In genomic region chr7:109804355-109804754, GRCm38 (mm10) we compare ENCODE assay signal across 12 mouse cellular contexts. TPM values are rescaled to one million over a fixed set of nuclear protein-coding genes. Genes with fewer than 3 reads are reported as not detected.
DNase-seq lines count a peak whose midpoint lies in the region; ATAC-seq and TF ChIP-seq lines count a peak whose summit lies in the region.
"Had no signal": no experiment of that assay in that cellular context is flagged by ENCODE, and none has a peak within 500 bp of the region (broad histone marks: within the 10 kb centered on the region; RNA-seq: fewer than 3 reads in every experiment).

No protein-coding gene starts in this region.

- no peak overlapping the region for H3K4me3 ChIP-seq in thymus, adult 2 months (ENCODE audit: control insufficient read depth, insufficient read depth, low read length)
- H3K4me3 ChIP-seq in forebrain, postnatal 0 days (ENCODE audit: low read depth, low read length), result no peak overlapping the region
- H3K4me3 ChIP-seq: embryonic facial prominence, embryonic 12.5 days; limb, embryonic 13.5 days; midbrain, embryonic 13.5 days had no signal

- no peak for ATAC-seq in forebrain, postnatal 0 days
- ATAC-seq: midbrain, embryonic 13.5 days had no signal

- no peaks in the 10 kb centered on the region for H3K27me3 ChIP-seq in thymus, adult 2 months (ENCODE audit: control insufficient read depth, insufficient read depth, low read length)
- no peaks in the 10 kb centered on the region for H3K27me3 ChIP-seq in forebrain, postnatal 0 days (ENCODE audit: insufficient read depth, low read length)
- H3K27me3 ChIP-seq: embryonic facial prominence, embryonic 12.5 days had no signal

- TF ChIP-seq POLR2A in thymus, adult 2 months (IDR thresholded peaks at IDR 0.05; ENCODE audit: control insufficient read depth, extremely low read depth, insufficient read depth, low read length, poor library complexity), result no peak

- intact Hi-C loops in heart, postnatal 25 days (cut with DNase I), result no loop called here
- intact Hi-C loops in heart, postnatal 10 days (cut with DNase I), result no loop called here

- H3K9ac ChIP-seq in forebrain, postnatal 0 days, result no peak overlapping the region
- H3K9ac ChIP-seq: embryonic facial prominence, embryonic 12.5 days; limb, embryonic 13.5 days; midbrain, embryonic 13.5 days had no signal

- TF ChIP-seq CTCF in thymus, adult 2 months (IDR thresholded peaks at IDR 0.05; ENCODE audit: borderline replicate concordance, control insufficient read depth, extremely low read depth, insufficient read depth, low read length, poor library complexity), result no peak
- no peak for TF ChIP-seq CTCF in forebrain, postnatal 0 days (IDR thresholded peaks at IDR 0.05; ENCODE audit: low read depth)

- H3K4me2 ChIP-seq in forebrain, postnatal 0 days (ENCODE audit: low read depth), result no peak overlapping the region
- H3K4me2 ChIP-seq: embryonic facial prominence, embryonic 12.5 days; limb, embryonic 13.5 days; midbrain, embryonic 13.5 days had no signal

- no peaks in the 10 kb centered on the region for H3K36me3 ChIP-seq in thymus, adult 2 months (ENCODE audit: control insufficient read depth, insufficient read depth, low read length)
- no peaks in the 10 kb centered on the region for H3K36me3 ChIP-seq in forebrain, postnatal 0 days (ENCODE audit: insufficient read depth)
- H3K36me3 ChIP-seq: embryonic facial prominence, embryonic 12.5 days; limb, embryonic 13.5 days; midbrain, embryonic 13.5 days had no signal

- WGBS in thymus, adult 2 months, result 92% methylated on average over 6 of the region's 6 CpGs
- 89% methylated on average over 6 of the region's 6 CpGs for WGBS in forebrain, postnatal 0 days

- DNase-seq in heart, adult 11 months, result peak; percentile 95
- no peak for DNase-seq in heart, postnatal 25 days (ENCODE audit: low spot score)
- peak; percentile 52 for DNase-seq in adrenal gland, postnatal 14 days
- peak; percentile 76 for DNase-seq in cerebellum, adult 8-10 months
- peak; percentile 43 to 56 for DNase-seq in heart, postnatal 10 days
- no peak for DNase-seq in thymus, adult 2 months
- DNase-seq in forebrain, postnatal 0 days, result no peak
- no peak for DNase-seq in urinary bladder, postnatal 14 days (ENCODE audit: low spot score)

- H3K4me1 ChIP-seq in thymus, adult 2 months (replicated peaks; ENCODE audit: control insufficient read depth, insufficient read depth, low read length), result no peaks in the 10 kb centered on the region
- no peaks in the 10 kb centered on the region for H3K4me1 ChIP-seq in forebrain, postnatal 0 days (ENCODE audit: insufficient read depth)
- H3K4me1 ChIP-seq: embryonic facial prominence, embryonic 12.5 days; limb, embryonic 13.5 days; midbrain, embryonic 13.5 days had no signal

- no peaks in the 10 kb centered on the region for H3K9me3 ChIP-seq in forebrain, postnatal 0 days (ENCODE audit: low read length)
- H3K9me3 ChIP-seq: embryonic facial prominence, embryonic 12.5 days; limb, embryonic 13.5 days; midbrain, embryonic 13.5 days had no signal

- H3K27ac ChIP-seq in thymus, adult 2 months (ENCODE audit: control insufficient read depth, insufficient read depth, low read length), result no peak overlapping the region
- no peak overlapping the region for H3K27ac ChIP-seq in forebrain, postnatal 0 days (ENCODE audit: low read depth, low read length)
- H3K27ac ChIP-seq: embryonic facial prominence, embryonic 12.5 days; limb, embryonic 13.5 days; midbrain, embryonic 13.5 days had no signal

RNA-seq across cellular contexts. Expression of gene Nrip3, which starts 22.5 kb away (rescaled TPM):
- total RNA-seq in heart, postnatal 25 days (2021), result under 1 TPM; 0.39 to 0.45 TPM
- total RNA-seq in adrenal gland, postnatal 14 days (2021), result 0.67 and 1.2 TPM in 2 replicates
- under 1 TPM; 0.30 to 0.34 TPM for total RNA-seq in heart, postnatal 10 days (2021)
- polyA plus RNA-seq in thymus, adult 2 months (2012; rRNA removed), result 0.08 and 0.29 TPM in 2 replicates
- total RNA-seq in forebrain, postnatal 0 days (2014; rRNA removed), result 23.6 and 43.4 TPM in 2 replicates
- polyA plus RNA-seq in forebrain, postnatal 0 days (2015; fragmentation: Nextera tagmentation; extraction: Ambion mirVana), result 14.8 and 21.9 TPM in 2 replicates
- total RNA-seq: MEL had no signal

RNA-seq across cellular contexts. Expression of gene Tmem9b, which starts 51.7 kb away (rescaled TPM):
- 10 to 100 TPM; 28.5 to 31.3 TPM for total RNA-seq in heart, postnatal 25 days (2021)
- 36.6 and 42.0 TPM in 2 replicates for total RNA-seq in adrenal gland, postnatal 14 days (2021)
- 10 to 100 TPM; 36.7 to 37.7 TPM for total RNA-seq in heart, postnatal 10 days (2021)
- polyA plus RNA-seq in thymus, adult 2 months (2012; rRNA removed), result 38.8 and 45.3 TPM in 2 replicates
- 109 and 139 TPM in 2 replicates for total RNA-seq in forebrain, postnatal 0 days (2014; rRNA removed)
- polyA plus RNA-seq in forebrain, postnatal 0 days (2015; fragmentation: Nextera tagmentation; extraction: Ambion mirVana), result 157 and 178 TPM in 2 replicates

Comparison
In these comparisons a context has a peak if more than half of its experiments do, and no peak if none do; other contexts are left out.
1. DNase-seq: peak in heart, adult 11 months (single experiment), adrenal gland, postnatal 14 days (single experiment), cerebellum, adult 8-10 months (single experiment) and heart, postnatal 10 days (2 of 2); none in heart, postnatal 25 days (single experiment), thymus, adult 2 months (single experiment), forebrain, postnatal 0 days (single experiment) and urinary bladder, postnatal 14 days (single experiment).
2. RNA of gene Nrip3, which starts 22.5 kb away (total RNA-seq): 23.6 to 43.4 TPM in forebrain, postnatal 0 days; 0.67 to 1.2 TPM in adrenal gland, postnatal 14 days, 0.39 to 0.45 TPM in heart, postnatal 25 days and 0.30 to 0.34 TPM in heart, postnatal 10 days; every median in the first group is over 10 times any median in the second.